Mouse (Mus musculus) ES-Bruce4 (cell line): ENCODE results near the gene Hdac1.

Source experiments
- CTCF ChIP-seq: IDR thresholded peaks from one replicate; pipeline ENCODE4 v1.8.1; 2011; ENCODE audit warnings: low read depth, low read length
- POLR2A ChIP-seq: IDR thresholded peaks from one replicate; pipeline ENCODE4 v1.8.1; 2011; ENCODE audit warnings: low read length; ENCODE audit not compliant: insufficient read depth

DNA sequence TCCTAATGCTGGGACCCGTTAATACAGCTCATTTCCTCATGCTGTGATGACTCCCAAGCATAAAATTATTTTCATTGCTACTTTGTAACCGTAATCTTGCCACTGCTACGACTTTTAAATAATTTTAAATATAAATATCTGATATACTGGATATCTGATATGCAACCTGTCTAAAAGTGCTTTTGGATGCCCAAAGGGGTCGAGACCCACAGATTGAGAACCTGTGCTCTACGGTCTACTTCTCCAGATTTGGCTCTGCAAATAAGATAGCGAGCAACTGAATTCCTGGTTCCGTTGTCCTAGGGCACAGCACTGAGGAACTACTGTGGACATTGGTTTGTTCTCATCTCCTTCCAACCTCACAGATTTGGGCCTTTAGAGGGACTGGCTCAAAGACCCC, 35.2 kb upstream of the Hdac1 start:
- TF ChIP-seq CTCF (no peak), POLR2A (no peak)
